ENCODE assay signal across 11 mouse cellular contexts in genomic region chr15:78790451-78790850, GRCm38 (mm10). TPM values are rescaled to one million over a fixed set of nuclear protein-coding genes. Genes with fewer than 3 reads are reported as not detected.
A peak's percentile ranks its signal among the peaks of the same experiment; 100 is the strongest.
DNase-seq lines count a peak whose midpoint lies in the region; ATAC-seq lines count a peak whose summit lies in the region.
"Had no signal": no experiment of that assay in that cellular context is flagged by ENCODE, and none has a peak within 500 bp of the region (broad histone marks: within the 10 kb centered on the region; RNA-seq: fewer than 3 reads in every experiment).

No protein-coding gene starts in this region.

- peaks cover 5% of the 10 kb centered on the region for H3K36me3 ChIP-seq in heart, embryonic 13.5 days

- H3K4me1 ChIP-seq in heart, embryonic 13.5 days: peaks cover 42% of the 10 kb centered on the region

- H3K27ac ChIP-seq in heart, embryonic 13.5 days (replicated peaks): peak overlapping the region; percentile 83
- H3K27ac ChIP-seq: layer of hippocampus, adult 2 months had no signal

- 40% methylated on average over 4 of the region's 4 CpGs for WGBS in heart, embryonic 13.5 days

- peak overlapping the region; percentile 58 for H3K9ac ChIP-seq in heart, embryonic 13.5 days

- ATAC-seq in heart, embryonic 13.5 days (ENCODE audit: extremely low read depth, insufficient number of reproducible peaks, low FRiP score, low TSS enrichment): peak; percentile 15; the same call in 1 of the 2 replicates
- ATAC-seq: midbrain, embryonic 16.5 days had no signal

- no peak overlapping the region for H3K4me3 ChIP-seq in heart, embryonic 13.5 days
- H3K4me3 ChIP-seq: erythroblast, embryonic 14.5 days; layer of hippocampus, adult 2 months had no signal

- no peaks in the 10 kb centered on the region for H3K9me3 ChIP-seq in heart, embryonic 13.5 days

- intact Hi-C loops in heart, postnatal 25 days (cut with DNase I): no loop called here

- H3K27me3 ChIP-seq in heart, embryonic 13.5 days (replicated peaks): peaks cover 14% of the 10 kb centered on the region; the same call in 1 of the 2 replicates

- H3K4me2 ChIP-seq in heart, embryonic 13.5 days: no peak overlapping the region

- peak; percentile 99 for DNase-seq in heart, adult 11 months
- DNase-seq in heart, postnatal 25 days (ENCODE audit: low spot score): no peak
- DNase-seq in kidney, postnatal 14 days: peak; percentile 92
- peak; percentile 54 to 76 for DNase-seq in lung, postnatal 4 days
- no peak for DNase-seq in frontal cortex, postnatal 14 days (ENCODE audit: low spot score in 2 of 2)
- no peak for DNase-seq in left cerebral cortex, adult 11 months (ENCODE audit: low spot score)
- DNase-seq in thymus, postnatal 4 days: no peak

RNA-seq across cellular contexts. Expression of gene Card10, which starts 12.4 kb away (rescaled TPM):
- total RNA-seq in heart, postnatal 25 days (2021): 10 to 100 TPM; 14.8 to 18.3 TPM
- polyA plus RNA-seq in heart, embryonic 13.5 days (2015; fragmentation: Nextera tagmentation; extraction: Ambion mirVana): 5.1 and 5.3 TPM in 2 replicates

RNA-seq across cellular contexts. Expression of gene Mfng, which starts 17.2 kb away (rescaled TPM):
- total RNA-seq in heart, postnatal 25 days (2021): 10 to 100 TPM; 11.6 to 13.2 TPM
- 13.7 and 15.8 TPM in 2 replicates for polyA plus RNA-seq in heart, embryonic 13.5 days (2015; fragmentation: Nextera tagmentation; extraction: Ambion mirVana)

RNA-seq across cellular contexts. Expression of gene Cdc42ep1, which starts 52.0 kb away (rescaled TPM):
- total RNA-seq in heart, postnatal 25 days (2021): 10 to 100 TPM; 34.1 to 41.0 TPM
- 34.2 and 36.1 TPM in 2 replicates for polyA plus RNA-seq in heart, embryonic 13.5 days (2015; fragmentation: Nextera tagmentation; extraction: Ambion mirVana)

Comparison
In these comparisons a context has a peak if more than half of its experiments do, and no peak if none do; other contexts are left out.
1. DNase-seq: peak in heart, adult 11 months (single experiment), kidney, postnatal 14 days (single experiment) and lung, postnatal 4 days (2 of 2); none in heart, postnatal 25 days (single experiment), frontal cortex, postnatal 14 days (0 of 2), left cerebral cortex, adult 11 months (single experiment) and thymus, postnatal 4 days (single experiment).